Mouse (Mus musculus): ENCODE data around the gene Slc39a2. TPM values are rescaled to one million over a fixed set of nuclear protein-coding genes. Genes with fewer than 3 reads are reported as not detected.
A peak's percentile ranks its signal among the peaks of the same experiment; 100 is the strongest.

The Slc39a2 gene
- total RNA-seq, 2 experiments from 2014 or later, result 3.8 to 4.3 TPM

GRCm38 (mm10) chr14:51896539-51897170 lies 4.0 kb downstream of the Slc39a2 start:
- DNase-seq (ENCODE audit: low spot score in 2 of 2), result peak in 1 of 2 experiments; percentile 34
- intact Hi-C loops (cut with DNase I), result no loop called here

- no peak for DNase-seq (ENCODE audit: low spot score in 2 of 2)
- intact Hi-C loops (cut with DNase I), result no loop called here
Observed at GRCm38 (mm10) chr14:51899351-51899750, 6.7 kb downstream of the Slc39a2 start.

GRCm38 (mm10) chr14:51902806-51903710 lies 10.4 kb downstream of the Slc39a2 start:
- intact Hi-C loops (cut with DNase I), result loop anchor here (5.0 kb wide), 2 partner anchors 104 to 119 kb away; partner anchors contain the start of gene Zfp219
- peak; percentile 41 to 71 for DNase-seq (ENCODE audit: low spot score in 2 of 2)

- DNase-seq (ENCODE audit: low spot score in 2 of 2), result no peak
- intact Hi-C loops (cut with DNase I), result loop anchor here (2.0 to 5.0 kb wide), 3 partner anchors 27 to 119 kb away; partner anchors contain the start of gene Zfp219
Observed at GRCm38 (mm10) chr14:51903782-51904181, 11.1 kb downstream of the Slc39a2 start.

GRCm38 (mm10) chr14:51904706-51905105 lies 12.0 kb downstream of the Slc39a2 start:
- DNase-seq (ENCODE audit: low spot score in 2 of 2), result no peak
- intact Hi-C loops (cut with DNase I), result loop anchor here (2.0 to 5.0 kb wide), 3 partner anchors 26 to 118 kb away; partner anchors contain the start of gene Zfp219

- intact Hi-C loops (cut with DNase I), result no loop called here
- no peak for DNase-seq (ENCODE audit: low spot score in 2 of 2)
Observed at GRCm38 (mm10) chr14:51906102-51906501, 13.4 kb downstream of the Slc39a2 start.

- intact Hi-C loops (cut with DNase I), result no loop called here
- DNase-seq (ENCODE audit: low spot score in 2 of 2), result no peak
Observed at GRCm38 (mm10) chr14:51911301-51911700, 18.6 kb downstream of the Slc39a2 start.

- intact Hi-C loops (cut with DNase I), result no loop called here
- DNase-seq (ENCODE audit: low spot score in 2 of 2), result no peak
Observed at GRCm38 (mm10) chr14:51912391-51913061, 19.8 kb downstream of the Slc39a2 start.

- intact Hi-C loops (cut with DNase I), result no loop called here
- peak; percentile 63 to 64 for DNase-seq (ENCODE audit: low spot score in 2 of 2)
Observed at GRCm38 (mm10) chr14:51913062-51913959, 20.6 kb downstream of the Slc39a2 start.

GRCm38 (mm10) chr14:51913960-51914762 lies 21.5 kb downstream of the Slc39a2 start, which contains the start of gene Ndrg2:
Gene Ndrg2 (minus strand): TSS chr14:51914158.
- peak; percentile 73 to 82 for DNase-seq (ENCODE audit: low spot score in 2 of 2)
- intact Hi-C loops (cut with DNase I), result no loop called here

GRCm38 (mm10) chr14:51915030-51915429 lies 22.3 kb downstream of the Slc39a2 start:
- DNase-seq (ENCODE audit: low spot score in 2 of 2), result no peak
- intact Hi-C loops (cut with DNase I), result no loop called here

GRCm38 (mm10) chr14:51916539-51916938 lies 23.9 kb downstream of the Slc39a2 start:
- intact Hi-C loops (cut with DNase I), result no loop called here
- no peak for DNase-seq (ENCODE audit: low spot score in 2 of 2)

- intact Hi-C loops (cut with DNase I), result no loop called here
- no peak for DNase-seq (ENCODE audit: low spot score in 2 of 2)
Observed at GRCm38 (mm10) chr14:51918125-51918524, 25.4 kb downstream of the Slc39a2 start, which contains the start of gene Tppp2. Gene Tppp2 (plus strand): TSS chr14:51918425.

- intact Hi-C loops (cut with DNase I), result no loop called here
- no peak for DNase-seq (ENCODE audit: low spot score in 2 of 2)
Observed at GRCm38 (mm10) chr14:51918966-51919365, 26.3 kb downstream of the Slc39a2 start.

GRCm38 (mm10) chr14:51921759-51922570 lies 29.3 kb downstream of the Slc39a2 start:
- DNase-seq (ENCODE audit: low spot score in 2 of 2), result peak; percentile 46 to 66
- intact Hi-C loops (cut with DNase I), result no loop called here

GRCm38 (mm10) chr14:51922571-51922865 lies 29.8 kb downstream of the Slc39a2 start, which contains the start of gene Rnase13:
Gene Rnase13 (minus strand): TSS chr14:51922773.
- intact Hi-C loops (cut with DNase I), result no loop called here
- no peak for DNase-seq (ENCODE audit: low spot score in 2 of 2)

GRCm38 (mm10) chr14:51922910-51923309 lies 30.2 kb downstream of the Slc39a2 start:
- intact Hi-C loops (cut with DNase I), result no loop called here
- no peak for DNase-seq (ENCODE audit: low spot score in 2 of 2)

Measured in left cerebral cortex, postnatal 14 days (tissue).